Mouse (Mus musculus) embryonic facial prominence, embryonic 11.5 days (tissue): ENCODE results near the gene Rassf8. TPM values are rescaled to one million over a fixed set of nuclear protein-coding genes. Genes with fewer than 3 reads are reported as not detected.

Experiments
- ATAC-seq: fragments of 200-750 bp; cut with Nextera tagmentation; replicated peaks from 2 replicates; pipeline ENCODE4 v1.8.0; 2017; ENCODE audit warnings: low read depth; ENCODE audit not compliant: insufficient number of reproducible peaks, low FRiP score, low TSS enrichment
- DNase-seq: peaks from one replicate; pipeline ENCODE4 v3.0.0-alpha.2; 2015; ENCODE audit warnings: low spot score
- H3K27ac ChIP-seq: fragments of 300-500 bp; sonication (generic); replicated peaks from 2 replicates; pipeline ENCODE4 v1.5.1; 2014; ENCODE audit warnings: mild to moderate bottlenecking, low read depth, low read length, control low read depth
- H3K27me3 ChIP-seq: fragments of 300-500 bp; sonication (generic); 2 replicates; pipeline ENCODE4 v1.6.1; 2014; ENCODE audit warnings: mild to moderate bottlenecking, low read length, moderate library complexity, mixed read lengths; ENCODE audit not compliant: control insufficient read depth, insufficient read depth
- H3K36me3 ChIP-seq: fragments of 300-500 bp; sonication (generic); replicated peaks from 2 replicates; pipeline ENCODE4 v1.6.1; 2014; ENCODE audit warnings: low read depth, mild to moderate bottlenecking, low read length, moderate library complexity, mixed read lengths; ENCODE audit not compliant: control insufficient read depth, insufficient read depth
- H3K4me1 ChIP-seq: fragments of 300-500 bp; sonication (generic); 2 replicates; pipeline ENCODE4 v1.6.1; 2014; ENCODE audit warnings: low read length, mixed read lengths; ENCODE audit not compliant: control insufficient read depth, insufficient read depth
- H3K4me2 ChIP-seq: fragments of 300-500 bp; sonication (generic); 2 replicates; pipeline ENCODE4 v1.6.1; 2014; ENCODE audit warnings: low read depth, mild to moderate bottlenecking, control low read depth, low read length, moderate library complexity
- H3K4me3 ChIP-seq: fragments of 300-500 bp; sonication (generic); 2 replicates; pipeline ENCODE4 v1.5.1; 2014; ENCODE audit warnings: low read depth, low read length, control low read depth
- H3K9ac ChIP-seq: fragments of 300-500 bp; sonication (generic); replicated peaks from 2 replicates; pipeline ENCODE4 v1.6.1; 2014; ENCODE audit warnings: mild to moderate bottlenecking, control low read depth, low read length
- H3K9me3 ChIP-seq: fragments of 300-500 bp; sonication (generic); replicated peaks from 2 replicates; pipeline ENCODE4 v1.6.1; 2016; ENCODE audit warnings: mild to moderate bottlenecking, low read length, inconsistent platforms, mixed read lengths; ENCODE audit not compliant: control insufficient read depth
- WGBS: fragments of 180-500 bp; shearing (Covaris S2); extraction: QIAGEN DNeasy Blood & Tissue Kit; methylation state at CpG from one replicate; pipeline ENCODE4 v1.1.7; 2014; 5-methylcytosine and 5-hydroxymethylcytosine counted together
- polyA plus RNA-seq: library from polyadenylated mRNA; unstranded; fragments of >200 nt; fragmentation: Nextera tagmentation; extraction: Ambion mirVana; gene quantifications from 2 replicates; pipeline ENCODE4 v1.2.1, GENCODE M21; 2014

Gene Rassf8
- polyA plus RNA-seq, 1 experiment from 2014 or later: 8.2 TPM

DNA sequence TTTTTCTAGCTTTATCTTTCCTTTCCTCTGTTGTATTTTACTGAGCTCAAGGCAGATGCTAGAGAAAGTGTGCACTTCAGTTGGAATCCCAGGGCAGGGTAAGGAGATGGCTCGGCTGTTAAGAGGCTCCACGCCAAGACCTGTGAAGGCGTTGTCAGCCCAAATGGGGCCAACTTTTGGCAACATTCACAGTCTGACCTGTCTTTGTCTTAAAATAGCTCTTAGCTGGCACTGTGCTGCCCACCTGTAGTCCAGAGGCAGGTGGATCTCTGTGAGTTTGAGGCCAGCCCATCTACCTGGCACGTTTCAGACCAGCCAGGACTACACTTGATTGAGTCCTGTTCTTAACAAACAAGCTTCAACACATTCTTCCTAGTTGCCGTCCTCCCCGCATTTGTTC, 7.9 kb downstream of the Rassf8 start:
- Histone ChIP-seq H3K4me2 (no peak overlapping the region), H3K9ac (no peak overlapping the region), H3K36me3 (no peaks in the 10 kb centered on the region), H3K27me3 (no peaks in the 10 kb centered on the region), H3K27ac (no peak overlapping the region), H3K4me3 (no peak overlapping the region), H3K4me1 (no peaks in the 10 kb centered on the region), H3K9me3 (no peaks in the 10 kb centered on the region)
- DNase-seq (no peak), ATAC-seq (no peak)
- WGBS: 87% methylated on average over 6 of the region's 6 CpGs

DNA sequence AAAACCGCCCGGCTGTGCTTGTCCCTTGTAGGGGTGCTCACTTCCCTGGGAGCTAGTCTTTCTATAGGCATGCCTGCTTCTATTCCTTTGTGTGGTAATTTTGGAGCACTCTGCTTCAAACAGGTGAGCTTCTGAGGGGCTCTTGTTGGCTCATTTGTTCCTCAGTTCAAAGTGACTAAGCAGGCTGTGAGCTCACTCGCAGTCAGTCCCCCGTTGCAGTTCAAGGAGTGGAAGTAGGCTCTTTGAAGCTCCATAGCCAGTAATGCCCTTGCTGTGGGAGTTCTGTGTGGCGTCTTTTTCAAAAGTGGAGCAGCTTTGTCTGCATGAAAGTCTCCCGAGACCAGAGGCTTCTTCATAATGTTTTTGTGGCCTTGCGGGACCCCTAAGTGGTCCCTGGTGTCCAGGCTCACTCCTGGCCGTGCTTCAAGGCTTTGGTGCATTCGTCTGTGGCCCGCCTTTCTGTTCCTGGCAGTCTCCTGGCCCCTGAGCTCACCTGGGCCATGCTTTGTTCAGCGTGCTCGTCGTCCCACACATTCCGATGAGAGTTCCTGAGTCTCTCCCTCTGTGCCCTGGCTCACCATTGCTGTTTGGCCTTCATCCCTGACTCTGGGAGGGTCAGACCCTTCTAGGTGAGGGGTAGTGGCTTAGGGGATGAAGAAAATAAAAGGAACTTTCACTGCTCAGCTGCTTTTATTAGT, 9.5 kb downstream of the Rassf8 start:
- no peak for ATAC-seq
- H3K27ac ChIP-seq: no peak overlapping the region

DNA sequence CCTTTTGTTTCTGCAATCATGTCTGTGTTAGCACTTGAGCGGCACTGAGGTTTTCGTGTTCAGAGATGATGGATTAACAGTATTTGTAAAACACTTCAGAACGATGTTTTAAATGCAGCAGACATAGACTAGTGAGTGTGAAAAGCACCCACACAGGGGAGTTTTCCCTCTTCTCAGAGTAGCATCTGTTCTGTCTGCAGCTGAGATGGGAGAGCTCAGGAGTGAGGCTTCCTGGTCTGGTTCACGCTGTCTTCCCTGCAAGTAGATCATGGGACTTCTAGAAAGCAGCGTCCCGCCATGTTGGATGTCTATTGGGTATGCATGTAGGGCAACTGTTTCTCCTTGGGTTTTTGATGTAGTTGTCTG, 10.1 kb downstream of the Rassf8 start:
- no peaks in the 10 kb centered on the region for H3K36me3 ChIP-seq
- 88% methylated on average over 6 of the region's 6 CpGs for WGBS
- H3K4me3 ChIP-seq: no peak overlapping the region
- no peaks in the 10 kb centered on the region for H3K4me1 ChIP-seq
- H3K9ac ChIP-seq: no peak overlapping the region
- no peak overlapping the region for H3K4me2 ChIP-seq
- ATAC-seq (no peak), DNase-seq (no peak)
- H3K27me3 ChIP-seq: no peaks in the 10 kb centered on the region
- no peak overlapping the region for H3K27ac ChIP-seq
- H3K9me3 ChIP-seq: no peaks in the 10 kb centered on the region

More for the DNA sequence above, 9.5 kb downstream of the Rassf8 start:
- Histone ChIP-seq H3K4me1 (no peaks in the 10 kb centered on the region), H3K9me3 (no peaks in the 10 kb centered on the region), H3K36me3 (no peaks in the 10 kb centered on the region), H3K4me3 (no peak overlapping the region), H3K27me3 (no peaks in the 10 kb centered on the region), H3K4me2 (no peak overlapping the region), H3K9ac (no peak overlapping the region)
- no peak for DNase-seq
- 76% methylated on average over 14 of the region's 14 CpGs for WGBS

DNA sequence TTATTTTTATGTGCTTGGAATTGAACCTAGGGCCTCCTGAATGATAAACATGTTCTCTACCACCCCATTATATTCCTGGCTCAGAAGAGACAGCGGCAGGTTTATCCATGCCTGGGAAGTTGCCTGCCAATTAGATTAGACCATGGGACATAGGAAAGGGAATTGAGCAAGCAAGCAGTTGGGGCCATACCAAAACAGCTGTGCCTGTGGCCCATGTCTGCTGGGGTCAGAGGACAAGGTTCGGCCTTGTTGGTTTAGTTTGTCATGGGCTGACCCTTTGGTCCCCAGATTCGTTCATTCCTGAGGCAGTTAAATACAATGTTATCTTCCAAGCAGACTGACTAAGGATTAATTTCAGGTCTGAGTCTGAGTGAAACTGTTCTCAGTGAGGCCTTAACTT, 10.8 kb downstream of the Rassf8 start:
- WGBS: 58% methylated on average over 3 of the region's 3 CpGs
- Histone ChIP-seq H3K9ac (no peak overlapping the region), H3K4me2 (no peak overlapping the region), H3K27ac (no peak overlapping the region), H3K4me3 (no peak overlapping the region), H3K36me3 (no peaks in the 10 kb centered on the region), H3K4me1 (no peaks in the 10 kb centered on the region), H3K9me3 (no peaks in the 10 kb centered on the region), H3K27me3 (no peaks in the 10 kb centered on the region)
- no peak for DNase-seq
- ATAC-seq: no peak

DNA sequence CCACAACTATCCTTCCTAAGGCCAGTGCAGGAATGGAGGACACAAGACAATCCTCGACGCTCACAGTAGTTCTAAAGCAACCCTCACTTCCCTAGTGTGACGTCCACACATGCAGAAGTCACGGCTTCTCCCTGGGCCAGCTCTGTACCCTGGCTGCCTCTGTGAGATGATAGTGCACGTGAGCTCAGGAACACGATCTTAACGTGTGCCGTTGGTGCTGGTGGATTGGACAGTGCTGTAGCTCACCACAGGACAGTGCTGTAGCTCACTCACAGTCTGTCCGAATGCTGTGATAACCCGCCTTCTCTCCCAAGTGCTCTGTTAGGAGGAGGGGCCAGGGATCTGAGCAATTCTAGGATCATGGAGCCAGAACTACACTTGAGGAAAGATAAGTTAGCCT, 12.1 kb downstream of the Rassf8 start:
- Histone ChIP-seq H3K4me2 (no peak overlapping the region), H3K27me3 (no peaks in the 10 kb centered on the region)

DNA sequence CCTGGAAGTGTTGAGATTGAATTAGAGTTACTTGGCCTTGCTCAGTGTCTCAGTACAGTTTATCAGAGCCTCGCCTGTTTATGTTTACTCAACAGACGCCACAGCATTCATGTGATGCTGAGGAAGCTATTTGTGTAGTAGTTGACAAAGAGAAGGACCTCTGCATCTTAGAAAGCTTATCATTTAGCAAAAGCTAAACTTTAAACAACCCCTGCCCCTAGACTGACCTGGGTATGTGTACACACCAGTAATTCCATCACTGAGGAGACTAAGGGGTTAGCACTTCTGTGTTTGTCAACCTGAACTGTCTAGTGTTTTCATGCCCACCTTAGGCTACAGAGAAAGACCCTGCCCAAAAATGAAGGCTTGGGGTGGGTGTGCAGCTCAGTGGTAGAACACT, 12.9 kb downstream of the Rassf8 start:
- WGBS: 90% methylated on average over 2 of the region's 2 CpGs
- H3K27me3 ChIP-seq: no peaks in the 10 kb centered on the region
- H3K9me3 ChIP-seq: no peaks in the 10 kb centered on the region
- no peak overlapping the region for H3K9ac ChIP-seq
- no peak overlapping the region for H3K27ac ChIP-seq
- no peak for DNase-seq
- ATAC-seq: no peak
- H3K4me1 ChIP-seq: no peaks in the 10 kb centered on the region
- H3K4me3 ChIP-seq: no peak overlapping the region
- no peaks in the 10 kb centered on the region for H3K36me3 ChIP-seq
- H3K4me2 ChIP-seq: no peak overlapping the region

More for the DNA sequence above, 12.1 kb downstream of the Rassf8 start:
- DNase-seq (no peak), ATAC-seq (no peak)
- H3K36me3 ChIP-seq: no peaks in the 10 kb centered on the region
- H3K9ac ChIP-seq: no peak overlapping the region
- H3K9me3 ChIP-seq: no peaks in the 10 kb centered on the region
- no peaks in the 10 kb centered on the region for H3K4me1 ChIP-seq
- no peak overlapping the region for H3K27ac ChIP-seq
- WGBS: 86% methylated on average over 10 of the region's 10 CpGs
- no peak overlapping the region for H3K4me3 ChIP-seq

DNA sequence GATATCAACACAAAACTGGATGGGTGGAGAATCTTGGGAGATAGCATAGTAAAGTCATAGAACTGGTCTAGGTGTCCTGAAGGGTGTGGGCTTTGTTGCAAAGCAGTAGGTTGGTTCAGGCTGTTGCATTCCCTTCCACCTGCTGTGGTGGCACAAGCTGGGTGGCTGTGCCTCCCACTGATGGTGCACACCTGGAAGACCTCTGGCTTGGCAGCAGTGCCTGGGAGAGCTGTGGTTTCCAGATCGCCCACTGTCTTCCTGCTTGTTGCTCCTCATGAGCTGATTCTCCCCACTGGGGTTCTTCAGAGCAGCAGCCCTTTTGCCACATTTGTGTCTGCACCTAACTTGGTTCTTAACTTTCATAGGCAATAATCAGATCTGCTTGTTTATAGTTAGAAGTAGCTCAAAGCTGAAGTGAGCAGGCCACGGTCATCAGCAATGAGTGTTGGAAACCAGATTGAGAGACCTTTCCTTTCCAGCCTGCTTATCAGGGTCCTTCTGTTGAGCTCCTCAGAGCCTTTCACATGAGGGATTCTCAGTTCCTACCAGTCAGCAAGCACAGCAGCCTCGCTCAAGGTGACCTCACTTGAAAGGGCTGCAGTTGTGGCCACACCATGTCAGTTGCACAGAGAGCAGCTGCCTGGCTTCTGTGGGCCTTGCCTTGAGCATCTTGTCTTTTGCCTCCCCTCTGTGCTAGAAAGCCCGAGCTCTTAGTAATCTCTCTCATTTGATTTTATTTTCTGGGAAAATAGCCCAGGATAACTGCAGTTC, 13.9 kb downstream of the Rassf8 start:
- no peaks in the 10 kb centered on the region for H3K27me3 ChIP-seq
- H3K4me3 ChIP-seq: no peak overlapping the region
- H3K4me1 ChIP-seq: no peaks in the 10 kb centered on the region
- H3K27ac ChIP-seq: no peak overlapping the region
- no peak overlapping the region for H3K4me2 ChIP-seq
- 73% methylated on average over 4 of the region's 4 CpGs for WGBS
- DNase-seq: no peak
- no peak overlapping the region for H3K9ac ChIP-seq
- no peaks in the 10 kb centered on the region for H3K9me3 ChIP-seq
- no peak for ATAC-seq
- no peaks in the 10 kb centered on the region for H3K36me3 ChIP-seq

DNA sequence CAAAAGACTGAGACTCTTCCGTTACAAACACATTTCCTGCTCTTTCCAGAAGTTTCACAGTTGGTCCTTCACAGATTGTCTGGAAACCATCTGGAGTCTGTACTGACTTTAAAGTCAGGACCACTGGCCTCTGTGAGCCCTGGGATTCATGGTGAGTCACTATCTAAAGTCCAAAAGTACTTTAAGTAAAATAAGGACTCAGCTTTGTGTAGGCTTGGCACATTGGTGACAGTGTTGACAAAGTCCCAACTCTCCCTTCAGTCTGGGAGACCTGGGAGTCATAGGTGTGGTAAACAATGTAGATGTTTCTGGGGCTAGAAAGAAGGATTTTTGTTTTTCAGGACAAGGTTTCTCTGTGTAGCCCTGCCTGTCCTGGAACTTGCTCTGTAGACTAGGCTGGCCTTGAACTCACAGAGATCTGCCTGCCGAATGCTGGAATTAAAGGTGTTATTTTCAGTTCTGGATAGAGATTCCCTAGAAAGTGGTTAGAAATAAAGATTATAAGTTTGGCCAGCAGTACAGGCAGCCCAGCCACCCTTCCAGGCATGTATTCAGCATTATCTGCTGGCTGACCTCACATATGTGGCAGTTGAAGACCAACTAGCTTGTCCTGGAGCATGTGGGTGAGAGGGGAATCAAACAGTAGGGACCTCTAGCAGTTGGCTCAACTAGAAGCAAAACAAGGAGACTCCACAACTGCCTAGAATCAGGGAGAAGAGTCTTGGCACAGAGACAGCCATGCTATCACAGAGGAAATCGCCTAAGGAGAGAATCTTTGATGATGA, 14.8 kb downstream of the Rassf8 start:
- no peak overlapping the region for H3K4me2 ChIP-seq
- H3K27ac ChIP-seq: no peak overlapping the region
- ATAC-seq (no peak), DNase-seq (no peak)
- H3K9ac ChIP-seq: no peak overlapping the region
- H3K4me3 ChIP-seq: no peak overlapping the region
- H3K27me3 ChIP-seq: no peaks in the 10 kb centered on the region
- no peaks in the 10 kb centered on the region for H3K36me3 ChIP-seq
- no peaks in the 10 kb centered on the region for H3K9me3 ChIP-seq
- H3K4me1 ChIP-seq: no peaks in the 10 kb centered on the region
- 82% methylated on average over 3 of the region's 3 CpGs for WGBS
